Mouse (Mus musculus): Measurements from ENCODE around the gene Jmjd8.
"Not testable (repeated sequence)": the region's sequence is repeated elsewhere in the genome, so short reads cannot be mapped to it uniquely, and the experiment has no call there.

Gene Jmjd8

DNA sequence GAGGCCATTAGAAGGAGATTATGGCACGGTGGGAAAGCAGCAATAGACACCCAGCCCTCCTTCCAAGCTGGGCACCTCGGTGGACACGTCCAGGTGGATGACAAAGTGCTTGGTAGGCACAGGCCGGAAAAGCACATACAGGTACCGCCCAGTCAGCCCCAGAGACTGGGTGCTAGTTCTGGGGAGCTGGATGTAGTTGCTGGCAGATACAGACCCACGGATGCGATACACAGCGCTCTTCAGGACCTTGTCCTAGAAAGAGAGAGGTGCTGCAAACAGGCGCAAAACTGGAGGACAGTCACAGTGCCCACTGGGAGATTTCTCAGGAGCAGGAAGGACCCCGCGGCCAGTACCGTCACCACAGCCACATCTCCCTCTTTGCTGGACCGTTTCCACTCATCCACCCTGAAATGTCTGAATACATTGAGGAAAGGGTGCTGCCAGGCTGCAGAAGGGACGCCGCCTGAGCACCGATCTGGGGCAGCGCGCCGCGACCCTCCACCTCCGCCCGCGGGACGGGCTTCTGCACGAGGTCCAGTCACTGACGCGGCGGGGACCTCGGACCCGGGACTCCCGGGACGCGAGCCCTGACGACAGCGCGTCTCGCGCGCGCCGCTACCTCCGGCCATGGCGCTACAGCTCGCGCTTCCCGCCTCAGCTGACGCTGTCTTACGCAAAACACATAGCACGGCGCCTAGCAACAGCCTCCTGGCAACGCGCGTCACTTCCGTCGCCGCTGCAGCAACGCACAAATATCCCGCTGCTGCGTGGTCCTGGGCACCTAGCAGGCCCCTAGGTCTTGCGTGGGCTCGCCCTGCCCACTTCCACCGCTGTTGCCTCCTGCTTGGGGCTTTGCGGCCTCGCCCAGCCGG is 32.4 kb downstream of the Jmjd8 start, which contains the start of gene Wdr90:
Wdr90 (minus strand) TSS at position 670 of the 872 bp plus-strand sequence.
- DNase-seq (ENCODE audit: low spot score in 2 of 2), result peak; percentile 81

DNA sequence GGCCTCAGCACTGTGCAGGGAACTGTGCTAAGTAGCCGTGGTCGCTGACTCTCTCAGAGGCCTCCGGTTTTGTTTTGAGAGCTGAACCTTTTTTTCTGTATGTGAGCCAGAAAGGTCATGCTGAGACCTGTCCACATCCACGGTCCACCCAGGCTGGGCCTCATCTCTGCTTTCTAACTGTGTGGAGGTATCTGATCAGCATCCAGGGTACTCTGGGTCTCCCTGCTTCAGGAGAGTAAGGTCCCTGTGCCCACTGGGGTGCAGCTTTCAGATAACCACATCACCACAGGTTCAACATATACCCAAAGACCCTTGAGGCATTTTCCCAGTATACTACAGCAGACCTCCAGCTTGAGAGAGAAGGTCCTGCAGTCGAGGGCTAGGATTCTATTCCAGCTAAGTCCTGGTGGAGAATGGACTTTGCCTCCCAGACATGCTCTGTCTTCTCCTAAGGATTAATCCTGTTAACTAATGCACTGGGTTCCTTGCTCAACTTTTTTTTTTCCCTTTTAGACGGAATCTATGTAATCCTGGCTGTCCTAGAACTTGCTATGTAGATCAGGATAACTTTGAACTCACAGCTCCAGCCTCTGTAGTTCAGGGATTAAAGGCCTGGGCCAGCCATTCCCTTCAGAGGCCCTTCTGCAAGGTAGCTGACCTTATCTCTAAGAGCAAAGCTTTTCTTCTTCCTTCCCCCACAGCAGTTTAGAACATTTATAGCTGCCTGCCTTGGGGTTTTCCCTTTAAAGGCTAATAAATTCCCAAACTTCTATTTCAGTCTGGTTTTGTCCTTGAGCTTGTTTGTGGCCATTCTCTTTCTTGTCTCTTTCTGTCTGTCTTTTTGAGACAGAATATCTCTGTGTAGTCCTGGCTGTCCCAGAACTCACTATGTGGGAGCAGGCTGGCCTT is 33.3 kb downstream of the Jmjd8 start:
- no peak for DNase-seq (ENCODE audit: low spot score in 2 of 2)

DNA sequence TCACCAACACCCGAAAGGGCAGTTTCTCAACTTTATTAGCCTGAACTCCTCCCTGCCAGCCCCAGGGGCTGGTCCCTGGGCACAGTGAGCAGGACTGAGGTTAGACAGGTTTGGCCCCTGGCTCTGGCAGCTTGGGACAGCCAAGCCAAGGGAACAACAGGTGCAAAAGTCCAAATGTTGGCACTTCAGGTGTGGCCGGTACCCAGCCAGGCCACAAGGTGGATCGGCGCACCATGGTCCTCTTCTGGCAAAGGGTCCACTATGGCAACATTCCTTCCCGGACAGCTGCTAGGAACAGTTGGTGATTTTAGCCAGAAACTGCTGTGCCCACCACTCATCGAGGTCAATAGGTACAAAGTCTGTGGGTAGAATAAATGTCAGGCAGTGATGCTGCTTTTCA is 35.0 kb downstream of the Jmjd8 start:
- no peak for DNase-seq (ENCODE audit: low spot score in 2 of 2)

DNA sequence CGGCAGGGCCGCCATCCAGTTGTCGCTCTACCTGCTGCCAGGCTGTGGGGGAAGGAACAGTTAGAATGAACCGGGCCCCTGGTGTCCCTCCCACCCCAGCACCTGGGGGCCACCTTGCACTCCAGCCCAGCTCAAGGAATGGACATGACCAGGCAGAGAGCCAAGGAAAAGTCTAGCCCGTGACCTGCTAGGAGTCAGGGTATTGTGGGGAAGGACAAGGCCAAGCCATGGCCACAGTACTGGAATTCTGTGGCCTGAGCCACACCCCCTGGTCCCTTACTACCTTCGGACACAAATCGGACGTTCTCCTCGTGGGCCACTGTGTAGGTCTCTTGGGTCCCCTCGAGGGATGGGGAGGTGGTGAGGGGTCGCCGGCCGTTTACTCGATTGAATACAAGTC is 35.6 kb downstream of the Jmjd8 start:
- DNase-seq (ENCODE audit: low spot score in 2 of 2), result no peak

DNA sequence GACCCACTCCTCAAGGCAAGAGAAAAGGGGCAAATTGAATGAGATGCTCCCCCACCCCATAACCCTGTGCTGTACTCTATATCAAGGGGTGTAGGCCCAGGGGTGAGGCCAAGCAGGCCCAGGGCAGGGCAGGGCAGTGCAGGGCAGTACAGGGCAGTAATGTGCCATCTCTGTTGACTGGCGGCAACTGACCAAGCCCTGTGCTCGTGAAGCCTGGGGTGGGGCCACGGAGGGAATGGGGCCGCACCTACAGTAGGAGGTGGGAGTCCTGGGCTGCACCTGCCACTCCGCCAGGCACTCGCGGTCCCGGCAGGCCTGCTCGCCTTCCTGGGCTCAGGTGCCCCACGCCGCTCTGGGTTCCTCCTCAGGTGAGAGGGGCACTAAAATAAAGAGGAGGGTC is 36.6 kb downstream of the Jmjd8 start:
- DNase-seq (ENCODE audit: low spot score in 2 of 2), result no peak

DNA sequence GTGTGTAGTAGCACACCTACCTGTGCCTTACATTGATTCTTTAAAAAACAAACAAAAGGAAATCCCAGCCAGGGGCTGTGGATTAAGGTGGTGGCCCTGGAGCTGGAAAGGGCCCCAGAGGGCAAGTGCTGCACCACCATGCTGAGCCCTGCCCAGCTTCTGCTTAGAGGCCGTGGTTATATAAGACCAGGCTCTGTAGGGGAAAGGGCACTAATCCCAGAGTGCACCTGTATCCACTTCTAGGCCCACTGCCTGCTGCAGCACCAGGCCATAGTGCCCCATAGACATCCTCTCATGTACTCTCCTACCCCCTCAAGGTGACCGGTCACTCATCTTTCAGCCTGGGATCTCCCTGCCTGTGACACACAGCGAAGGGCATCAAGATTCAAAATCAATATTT is 37.5 kb downstream of the Jmjd8 start:
- no peak for DNase-seq (ENCODE audit: low spot score in 2 of 2)

DNA sequence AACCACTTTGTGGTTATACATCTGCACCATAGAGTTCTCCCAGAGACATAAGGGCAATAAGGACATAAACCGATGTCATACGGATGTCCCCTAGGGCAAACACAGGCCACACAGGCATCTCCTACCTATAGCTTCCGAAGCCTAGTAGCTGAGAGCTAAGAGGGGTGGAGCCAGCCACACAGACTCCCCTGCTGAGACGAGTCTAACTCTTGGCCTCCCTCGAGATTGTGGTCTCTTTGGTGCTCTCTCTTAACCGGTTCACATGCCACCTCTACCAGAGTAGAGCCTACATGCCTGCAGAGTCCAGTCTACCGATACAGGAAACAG is 38.8 kb downstream of the Jmjd8 start:
- peak in 1 of 2 experiments; percentile 33 for DNase-seq (ENCODE audit: low spot score in 2 of 2)

DNA sequence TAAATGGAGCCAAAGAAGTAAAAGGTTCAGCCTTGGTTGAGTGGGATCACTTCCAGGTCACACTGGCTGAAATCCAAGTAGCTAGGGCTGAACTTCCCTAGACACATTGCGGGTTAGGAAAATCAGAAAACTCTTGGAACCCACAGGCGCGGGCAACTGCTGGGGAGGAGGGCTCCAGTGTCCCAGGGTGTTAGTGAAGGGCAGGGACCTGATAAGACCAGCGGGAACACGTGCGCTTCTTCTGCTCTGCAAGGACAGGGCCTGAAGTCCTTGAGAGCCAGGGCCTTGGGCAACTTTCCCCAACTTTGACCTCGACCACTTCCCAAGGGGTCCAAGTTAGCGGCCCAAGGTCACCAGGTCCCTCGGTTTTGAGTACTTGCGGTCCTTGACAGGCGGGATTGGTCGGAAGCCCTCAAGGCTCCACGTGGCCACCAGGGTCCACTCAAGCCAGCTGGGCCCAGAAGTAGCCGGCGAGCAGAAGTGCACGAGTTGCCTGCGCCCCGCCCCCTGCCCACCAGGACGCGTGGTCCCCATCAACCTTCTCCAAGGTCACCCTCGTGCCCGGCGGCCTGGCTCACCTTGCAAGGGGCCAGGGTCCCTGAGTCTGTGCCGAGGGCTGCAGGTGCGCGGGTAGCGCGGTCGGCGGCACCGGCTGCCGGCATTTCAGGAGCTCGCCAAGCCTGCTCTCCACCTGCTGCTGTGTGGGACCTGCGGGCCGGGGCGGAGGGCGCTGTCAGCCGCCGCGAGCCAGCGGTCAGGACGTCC is 39.4 kb downstream of the Jmjd8 start:
- peak in 1 of 2 experiments; percentile 34 for DNase-seq (ENCODE audit: low spot score in 2 of 2)

DNA sequence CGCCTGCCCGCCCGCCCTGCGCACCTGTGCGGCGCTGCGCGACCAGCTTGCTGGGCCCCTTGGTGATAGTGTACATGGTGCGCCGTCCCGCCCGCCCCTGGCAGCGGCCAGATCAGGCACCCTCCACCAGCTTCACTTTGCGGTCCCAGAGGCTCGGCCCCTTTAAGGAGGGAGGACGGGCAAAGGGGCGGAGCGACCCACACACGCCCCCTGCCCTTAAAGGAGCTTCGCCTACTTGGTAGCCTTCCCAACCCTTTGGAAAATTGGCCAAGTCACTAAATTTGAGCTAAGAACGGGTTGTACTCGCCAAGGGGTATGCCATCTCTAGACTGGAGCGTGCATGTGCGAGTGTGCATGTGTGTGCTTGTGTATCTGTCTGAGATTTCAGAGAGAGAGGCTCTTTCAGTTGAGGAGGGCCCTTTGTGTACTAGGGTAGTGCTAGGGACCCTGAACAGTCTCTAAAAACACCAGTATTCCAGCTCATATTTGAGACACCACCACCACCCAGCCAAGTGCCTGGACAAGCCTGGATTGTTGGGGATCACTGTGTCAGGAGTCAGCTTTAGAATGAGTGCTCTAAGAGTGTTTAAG is 40.0 kb downstream of the Jmjd8 start, which contains the start of gene Mcrip2:
Mcrip2 (minus strand) TSS at position 164 of the 591 bp plus-strand sequence.
- peak; percentile 60 to 61 for DNase-seq (ENCODE audit: low spot score in 2 of 2)

DNA sequence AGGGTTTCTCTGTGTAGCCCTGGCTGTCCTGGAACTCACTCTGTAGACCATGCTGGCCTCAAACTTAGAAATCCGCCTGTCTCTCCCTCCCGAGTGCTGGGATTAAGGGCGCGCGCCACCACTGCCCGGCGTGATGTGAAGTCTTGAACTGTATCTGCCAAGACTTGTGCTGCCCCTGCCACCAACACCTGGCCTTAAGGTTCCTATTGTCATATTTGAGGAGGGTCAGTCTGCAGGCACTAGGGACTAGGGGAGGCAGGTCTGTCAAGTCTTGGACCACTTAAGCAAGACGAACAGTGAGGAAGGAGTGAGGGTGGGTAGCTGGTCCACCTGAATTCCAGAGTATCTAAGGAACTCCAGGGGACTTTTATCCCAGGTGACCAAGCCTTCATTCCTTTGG is 40.8 kb downstream of the Jmjd8 start:
- DNase-seq (ENCODE audit: low spot score in 2 of 2), result no peak

DNA sequence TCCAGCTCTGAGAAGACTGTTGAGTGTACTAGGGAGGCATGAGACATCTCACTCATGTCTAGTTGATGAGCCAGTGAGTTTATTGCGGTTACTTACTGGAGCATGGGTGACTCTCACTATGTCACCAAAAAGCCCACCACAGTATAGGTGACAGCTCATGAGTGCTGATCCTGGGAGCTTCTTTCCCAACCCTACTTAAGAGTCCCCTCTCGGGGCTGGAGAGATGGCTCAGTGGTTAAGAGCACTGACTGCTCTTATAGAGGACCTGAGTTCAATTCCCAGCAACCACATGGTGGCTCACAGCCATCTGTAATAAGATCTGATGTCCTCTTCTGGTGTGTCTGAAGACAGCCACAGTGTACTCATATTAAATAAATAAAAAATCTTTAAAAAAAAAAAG is 41.3 kb downstream of the Jmjd8 start:
- DNase-seq (ENCODE audit: low spot score in 2 of 2), result no peak

DNA sequence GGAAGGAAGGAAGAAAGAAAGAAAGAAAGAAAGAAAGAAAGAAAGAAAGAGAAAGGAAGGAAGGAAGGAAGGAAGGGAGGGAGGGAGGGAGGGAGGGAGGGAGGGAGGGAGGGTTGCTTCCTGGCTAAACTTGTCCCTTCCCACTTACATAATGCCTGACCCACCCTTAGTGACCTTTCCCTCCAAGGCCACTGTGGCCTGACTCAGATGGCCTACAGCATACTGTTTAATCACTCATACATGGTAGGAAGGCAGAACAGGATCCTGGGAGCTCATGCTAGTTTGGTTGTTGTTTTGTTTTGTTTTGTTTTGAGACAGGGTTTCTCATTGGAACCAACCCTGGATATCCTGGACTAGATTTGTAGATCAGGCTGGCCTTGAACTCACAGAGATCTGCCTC is 42.9 kb downstream of the Jmjd8 start:
- DNase-seq (ENCODE audit: low spot score in 2 of 2), result not testable (repeated sequence)

DNA sequence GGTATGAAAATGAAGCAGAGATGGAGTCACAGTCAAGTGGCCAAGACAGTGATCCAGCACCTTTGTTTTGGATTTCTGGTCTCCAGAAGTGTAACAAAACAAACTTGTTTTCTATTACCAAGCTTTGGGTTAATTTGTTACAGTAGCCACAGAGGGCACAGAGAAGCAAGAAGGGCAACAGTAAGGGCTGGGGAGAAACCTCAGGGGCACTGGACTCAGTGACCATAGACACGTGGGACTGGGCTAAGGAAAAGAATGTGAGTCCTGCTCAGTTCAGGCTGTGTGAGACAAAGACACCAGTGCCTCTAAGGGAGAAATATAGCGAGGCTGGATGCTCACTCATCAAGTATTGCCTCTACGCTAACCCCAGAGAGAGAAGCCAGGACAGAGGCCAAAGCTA is 44.0 kb downstream of the Jmjd8 start:
- DNase-seq (ENCODE audit: low spot score in 2 of 2), result no peak

DNA sequence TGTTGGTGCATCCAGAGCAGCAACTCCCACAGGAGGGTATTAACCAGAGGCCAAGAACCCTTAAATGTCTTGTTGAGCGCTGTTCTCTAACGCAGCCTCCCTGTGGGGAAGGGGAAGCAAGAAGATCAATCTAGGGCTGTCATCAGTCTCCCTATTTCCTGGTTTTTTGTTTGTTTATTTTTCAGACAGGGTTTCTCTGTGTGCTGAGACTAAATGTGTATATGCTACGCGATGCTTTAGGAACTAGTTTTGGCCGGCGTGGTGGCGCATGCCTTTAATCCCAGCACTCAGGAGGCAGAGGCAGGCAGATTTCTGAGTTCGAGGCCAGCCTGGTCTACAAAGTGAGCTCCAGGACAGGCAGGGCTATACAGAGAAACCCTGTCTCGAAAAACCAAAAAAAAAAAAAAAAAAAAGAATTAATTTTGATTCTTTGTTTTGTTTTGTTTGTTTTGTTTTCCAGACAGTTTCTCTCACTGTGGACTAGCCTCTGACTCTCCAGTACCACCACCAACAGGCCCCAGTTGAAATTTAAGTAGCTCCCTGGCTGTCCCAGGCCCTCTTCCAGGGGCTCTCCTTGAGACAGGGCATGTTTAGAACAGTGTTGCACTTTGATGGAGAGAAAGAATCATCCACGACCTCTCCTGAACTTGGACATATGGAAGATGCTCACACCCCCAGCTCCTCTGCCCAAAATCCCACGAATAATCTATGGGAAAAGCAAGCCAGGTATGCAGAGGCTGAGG is 44.9 kb downstream of the Jmjd8 start:
- no peak for DNase-seq (ENCODE audit: low spot score in 2 of 2)

DNA sequence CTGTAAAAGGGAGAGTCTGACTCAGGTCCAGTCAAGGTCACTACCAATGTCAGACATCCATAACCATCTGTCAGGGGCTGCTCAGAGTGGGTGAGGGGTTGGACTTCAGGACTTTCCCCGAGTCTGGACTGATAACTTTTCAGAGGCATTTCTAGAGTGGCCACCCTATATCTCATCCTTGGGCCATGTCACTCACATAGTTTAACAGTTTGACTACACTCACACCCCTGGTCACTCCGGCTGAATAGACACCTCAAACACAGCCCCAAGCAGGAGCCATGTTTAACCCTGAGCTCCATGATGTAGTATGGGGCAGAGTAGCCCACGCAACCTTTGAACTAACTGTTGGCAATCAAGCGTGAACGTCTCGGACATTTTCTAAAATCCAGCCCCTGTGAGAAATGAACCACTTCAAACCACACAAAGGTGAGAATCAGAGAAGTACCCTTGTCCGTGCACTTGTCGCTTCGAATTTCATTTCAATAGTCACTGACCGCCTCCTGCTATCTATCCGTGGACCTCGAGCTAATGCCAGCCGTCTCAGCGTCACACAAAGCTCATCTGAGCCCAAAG is 45.6 kb downstream of the Jmjd8 start:
- no peak for DNase-seq (ENCODE audit: low spot score in 2 of 2)

DNA sequence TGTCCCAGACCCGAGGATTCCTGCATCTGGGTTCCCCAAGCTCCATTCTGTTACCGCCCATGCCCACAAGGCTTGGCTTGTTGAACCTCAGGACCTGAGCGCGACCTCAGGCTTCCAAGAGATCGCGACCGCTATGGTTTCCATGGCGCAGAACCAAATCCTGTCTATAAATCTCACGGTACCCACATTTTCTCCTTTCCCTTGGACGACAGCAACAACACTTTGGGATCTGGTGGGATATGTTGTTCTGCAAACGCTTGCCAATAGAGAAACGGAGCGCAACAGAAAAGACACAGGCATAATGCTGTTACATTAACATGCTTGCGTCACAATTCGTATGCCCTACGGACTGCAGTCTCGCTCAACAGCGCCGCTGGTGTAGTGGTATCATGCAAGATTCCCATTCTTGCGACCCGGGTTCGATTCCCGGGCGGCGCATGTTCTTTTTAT is 46.1 kb downstream of the Jmjd8 start, which contains the start of gene Mettl26:
Mettl26 (plus strand) TSS at position 354 of the 450 bp plus-strand sequence.
- peak; percentile 92 to 96 for DNase-seq (ENCODE audit: low spot score in 2 of 2)

DNA sequence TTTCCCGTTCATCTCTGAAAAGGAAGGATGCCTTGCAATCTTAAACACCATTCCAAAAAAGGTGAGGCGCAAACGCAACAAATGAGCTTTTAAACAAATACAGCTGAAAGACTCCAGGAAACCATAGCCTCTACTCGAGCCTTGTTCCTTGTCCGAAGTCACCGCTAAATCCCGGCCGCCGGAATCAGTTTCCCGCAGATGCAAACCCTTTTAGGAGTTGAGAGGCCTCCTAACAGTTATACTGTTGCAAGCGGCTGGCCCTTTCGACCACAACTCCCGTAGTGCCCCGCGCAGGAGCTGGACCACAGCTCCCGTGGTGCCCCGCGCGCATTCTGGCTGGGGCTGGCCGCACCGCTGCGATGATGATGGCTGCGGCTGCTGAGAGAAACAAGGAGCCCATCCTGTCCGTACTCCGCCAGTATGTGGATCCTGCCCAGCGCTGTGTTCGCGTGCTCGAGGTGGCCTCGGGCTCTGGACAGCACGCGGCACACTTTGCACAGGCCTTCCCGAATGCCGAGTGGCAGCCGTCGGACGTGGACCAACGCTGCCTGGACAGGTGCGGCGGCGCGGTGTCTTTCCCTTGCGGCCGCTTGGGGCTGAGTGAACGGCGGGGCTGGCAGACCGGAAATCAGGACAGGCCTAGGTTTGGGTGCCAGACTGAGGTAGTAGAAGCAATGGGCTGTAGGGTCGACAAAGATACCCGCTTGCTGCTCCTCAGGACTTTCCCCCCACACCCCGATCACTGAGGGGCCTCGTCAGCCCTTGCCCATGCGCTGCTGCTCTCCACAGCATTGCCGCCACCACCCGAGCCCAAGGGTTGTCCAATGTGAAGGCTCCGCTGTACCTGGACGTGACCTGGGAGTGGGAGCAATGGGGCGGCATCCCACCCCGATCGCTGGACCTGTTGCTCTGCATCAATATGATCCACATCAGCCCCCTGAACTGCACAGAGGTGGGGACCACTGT is 46.8 kb downstream of the Jmjd8 start:
- DNase-seq (ENCODE audit: low spot score in 2 of 2), result peak; percentile 81

DNA sequence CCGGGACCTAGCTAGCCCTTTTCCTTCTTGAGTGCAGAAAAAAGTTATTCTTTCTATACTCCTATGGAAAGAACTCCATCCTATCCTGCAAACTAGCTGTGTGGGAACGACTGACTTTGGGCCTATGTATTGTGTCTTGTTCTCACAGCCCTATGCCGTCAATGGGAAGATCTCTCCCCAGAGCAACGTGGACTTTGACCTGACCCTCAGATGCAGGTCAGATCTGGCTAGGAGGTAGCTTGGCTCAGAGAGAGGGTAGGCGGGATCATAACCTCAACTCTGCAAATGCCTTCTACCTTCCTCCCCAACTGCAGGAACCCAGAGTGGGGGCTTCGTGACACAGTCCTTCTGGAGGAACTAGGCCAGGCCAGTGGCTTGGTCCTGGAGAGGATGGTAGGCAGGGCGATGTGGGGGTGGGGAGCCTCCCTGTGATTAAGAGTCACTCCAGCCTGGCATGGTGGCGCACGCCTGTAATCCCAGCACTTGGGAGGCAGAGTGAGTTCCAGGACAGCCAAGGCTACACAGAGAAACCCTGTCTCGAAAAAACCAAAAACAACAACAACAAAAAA is 47.8 kb downstream of the Jmjd8 start:
- no peak for DNase-seq (ENCODE audit: low spot score in 2 of 2)

DNA sequence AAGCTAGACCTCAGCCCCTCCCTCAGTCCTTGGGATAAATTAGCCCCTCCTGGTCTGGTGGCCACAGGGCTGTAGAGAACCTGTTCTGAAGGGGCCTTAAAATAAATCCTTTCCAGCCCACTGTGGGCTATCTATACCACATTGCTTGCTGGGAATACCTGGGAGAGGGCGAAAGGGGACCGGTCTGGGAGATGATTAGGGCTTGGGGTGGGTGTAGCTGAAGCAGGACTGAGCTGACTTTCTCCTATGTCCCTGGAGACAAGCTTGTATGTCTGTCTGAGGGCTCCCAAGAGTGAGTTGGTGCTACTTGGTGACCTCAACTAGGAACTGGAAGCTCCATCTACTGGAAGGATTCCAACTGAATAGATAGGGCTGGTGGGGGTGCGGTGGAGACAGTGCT is 48.4 kb downstream of the Jmjd8 start:
- no peak for DNase-seq (ENCODE audit: low spot score in 2 of 2)

Data from thymus, postnatal 10 days (tissue).